Mouse (Mus musculus) stomach, embryonic 14.5 days (tissue): ENCODE data around the gene Ankrd34a. TPM values are rescaled to one million over a fixed set of nuclear protein-coding genes. Genes with fewer than 3 reads are reported as not detected.

Source experiments
- ATAC-seq: fragments of 200-750 bp; cut with Nextera tagmentation; 2 replicates; pipeline ENCODE4 v1.8.0; 2017; ENCODE audit warnings: low read depth, moderate TSS enrichment; ENCODE audit not compliant: insufficient number of reproducible peaks, insufficient read depth, low FRiP score
- H3K27ac ChIP-seq: fragments of 300-500 bp; sonication (generic); 2 replicates; pipeline ENCODE4 v1.5.1; 2014; ENCODE audit warnings: mild to moderate bottlenecking, low read length, moderate library complexity, mixed read lengths
- H3K27me3 ChIP-seq: fragments of 300-500 bp; sonication (generic); 2 replicates; pipeline ENCODE4 v1.6.1; 2014; ENCODE audit warnings: low read length, control low read depth, mixed read lengths; ENCODE audit not compliant: control insufficient read depth, insufficient read depth
- H3K36me3 ChIP-seq: fragments of 300-500 bp; sonication (generic); 2 replicates; pipeline ENCODE4 v1.6.1; 2014; ENCODE audit warnings: mild to moderate bottlenecking, control low read depth, low read length, moderate library complexity, mixed read lengths; ENCODE audit not compliant: control insufficient read depth, insufficient read depth
- H3K4me1 ChIP-seq: fragments of 300-500 bp; sonication (generic); 2 replicates; pipeline ENCODE4 v1.6.1; 2014; ENCODE audit warnings: low read length, control low read depth, mixed read lengths; ENCODE audit not compliant: control insufficient read depth, insufficient read depth
- H3K4me2 ChIP-seq: fragments of 300-500 bp; sonication (generic); replicated peaks from 2 replicates; pipeline ENCODE4 v1.6.1; 2014; ENCODE audit warnings: low read depth, low read length, control low read depth
- H3K4me3 ChIP-seq: fragments of 300-500 bp; sonication (generic); 2 replicates; pipeline ENCODE4 v1.5.1; 2014; ENCODE audit warnings: low read depth, low read length, control low read depth
- H3K9ac ChIP-seq: fragments of 300-500 bp; sonication (generic); replicated peaks from 2 replicates; pipeline ENCODE4 v1.6.1; 2014; ENCODE audit warnings: low read depth, mild to moderate bottlenecking, control low read depth, low read length, moderate library complexity, mixed read lengths
- H3K9me3 ChIP-seq: fragments of 300-500 bp; sonication (generic); 2 replicates; pipeline ENCODE4 v1.6.1; 2016; ENCODE audit warnings: low read depth, low read length, control low read depth; ENCODE audit not compliant: control insufficient read depth
- WGBS: fragments of 180-500 bp; shearing (Covaris S2); extraction: QIAGEN DNeasy Blood & Tissue Kit; methylation state at CpG from one replicate; pipeline ENCODE4 v1.1.7; 2014; 5-methylcytosine and 5-hydroxymethylcytosine counted together
- polyA plus RNA-seq: library from polyadenylated mRNA; unstranded; fragments of >200 nt; fragmentation: Nextera tagmentation; extraction: Ambion mirVana; gene quantifications from 2 replicates; pipeline ENCODE4 v1.2.1, GENCODE M21; 2014

The Ankrd34a gene
- 2.9 and 3.4 TPM in 2 replicates for polyA plus RNA-seq

GRCm38 (mm10) chr3:96596228-96596707, at the start of gene Ankrd34a:
Gene Ankrd34a (plus strand): TSS chr3:96596636.
- Histone ChIP-seq H3K27ac (peak within 1 kb of the TSS; percentile 55; the same call in 1 of the 2 replicates), H3K4me1 (peaks cover 28% of the 10 kb centered on the region; the same call in 1 of the 2 replicates)

GRCm38 (mm10) chr3:96546880-96547279, 49.6 kb upstream of the Ankrd34a start:
- 53% methylated on average over 4 of the region's 4 CpGs for WGBS
- Histone ChIP-seq H3K9me3 (no peaks in the 10 kb centered on the region), H3K27ac (no peak overlapping the region), H3K9ac (no peak overlapping the region), H3K4me2 (no peak overlapping the region), H3K27me3 (no peaks in the 10 kb centered on the region), H3K4me3 (no peak overlapping the region), H3K4me1 (peaks cover 7% of the 10 kb centered on the region; the same call in 1 of the 2 replicates), H3K36me3 (no peaks in the 10 kb centered on the region)
- ATAC-seq: no peak

More at GRCm38 (mm10) chr3:96596228-96596707, at the start of gene Ankrd34a:
- H3K4me3 ChIP-seq: peak within 1 kb of the TSS; percentile 44
- under 1% methylated on average over 22 of the region's 23 CpGs for WGBS
- no peaks in the 10 kb centered on the region for H3K36me3 ChIP-seq
- ATAC-seq: no peak
- peak within 1 kb of the TSS; percentile 82 for H3K4me2 ChIP-seq
- H3K27me3 ChIP-seq: no peaks in the 10 kb centered on the region
- no peaks in the 10 kb centered on the region for H3K9me3 ChIP-seq
- H3K9ac ChIP-seq: peak within 1 kb of the TSS; percentile 46

GRCm38 (mm10) chr3:96547389-96547960, 49.0 kb upstream of the Ankrd34a start:
- H3K4me1 ChIP-seq: peaks cover 8% of the 10 kb centered on the region; the same call in 1 of the 2 replicates
- no peaks in the 10 kb centered on the region for H3K36me3 ChIP-seq
- peak; percentile 42; the same call in 1 of the 2 replicates for ATAC-seq
- H3K27ac ChIP-seq: no peak overlapping the region
- no peaks in the 10 kb centered on the region for H3K27me3 ChIP-seq
- no peak overlapping the region for H3K4me3 ChIP-seq
- H3K4me2 ChIP-seq: 0 out of 2 replicates have a peak overlapping the region, but pooled peaks have one; percentile 8
- 8% methylated on average over 14 of the region's 14 CpGs for WGBS
- no peak overlapping the region for H3K9ac ChIP-seq
- H3K9me3 ChIP-seq: no peaks in the 10 kb centered on the region

GRCm38 (mm10) chr3:96548824-96549223, 47.6 kb upstream of the Ankrd34a start:
- no peak for ATAC-seq
- H3K4me3 ChIP-seq: no peak overlapping the region
- WGBS: 74% methylated on average over 7 of the region's 7 CpGs
- no peaks in the 10 kb centered on the region for H3K36me3 ChIP-seq
- H3K27ac ChIP-seq: no peak overlapping the region
- peaks cover 8% of the 10 kb centered on the region; the same call in 1 of the 2 replicates for H3K4me1 ChIP-seq
- no peak overlapping the region for H3K4me2 ChIP-seq
- H3K9ac ChIP-seq: no peak overlapping the region
- no peaks in the 10 kb centered on the region for H3K9me3 ChIP-seq
- no peaks in the 10 kb centered on the region for H3K27me3 ChIP-seq

GRCm38 (mm10) chr3:96549346-96549745, 47.1 kb upstream of the Ankrd34a start:
- ATAC-seq: no peak
- peaks cover 11% of the 10 kb centered on the region; the same call in 1 of the 2 replicates for H3K4me1 ChIP-seq
- H3K9ac ChIP-seq: no peak overlapping the region
- H3K36me3 ChIP-seq: no peaks in the 10 kb centered on the region
- H3K27ac ChIP-seq: no peak overlapping the region
- no peak overlapping the region for H3K4me2 ChIP-seq
- H3K27me3 ChIP-seq: no peaks in the 10 kb centered on the region
- no peaks in the 10 kb centered on the region for H3K9me3 ChIP-seq
- 69% methylated on average over 5 of the region's 5 CpGs for WGBS
- no peak overlapping the region for H3K4me3 ChIP-seq

GRCm38 (mm10) chr3:96551203-96551602, 45.2 kb upstream of the Ankrd34a start:
- ATAC-seq: no peak
- WGBS: 6% methylated on average over 8 of the region's 8 CpGs
- no peak overlapping the region for H3K4me3 ChIP-seq
- no peak overlapping the region for H3K9ac ChIP-seq
- H3K4me2 ChIP-seq: 0 out of 2 replicates have a peak overlapping the region, but pooled peaks have one; percentile 4
- no peaks in the 10 kb centered on the region for H3K27me3 ChIP-seq
- H3K36me3 ChIP-seq: no peaks in the 10 kb centered on the region
- H3K27ac ChIP-seq: 0 out of 2 replicates have a peak overlapping the region, but pooled peaks have one; percentile 39
- H3K9me3 ChIP-seq: no peaks in the 10 kb centered on the region
- peaks cover 27% of the 10 kb centered on the region for H3K4me1 ChIP-seq

GRCm38 (mm10) chr3:96551890-96552289, 44.5 kb upstream of the Ankrd34a start:
- Histone ChIP-seq H3K27me3 (no peaks in the 10 kb centered on the region), H3K4me3 (no peak overlapping the region), H3K9me3 (no peaks in the 10 kb centered on the region), H3K36me3 (no peaks in the 10 kb centered on the region), H3K4me1 (peaks cover 31% of the 10 kb centered on the region), H3K4me2 (no peak overlapping the region), H3K9ac (no peak overlapping the region), H3K27ac (0 out of 2 replicates have a peak overlapping the region, but pooled peaks have one; percentile 39)
- 47% methylated on average over 7 of the region's 7 CpGs for WGBS
- no peak for ATAC-seq

- Histone ChIP-seq H3K9ac (no peak overlapping the region), H3K4me1 (peaks cover 33% of the 10 kb centered on the region), H3K4me3 (no peak overlapping the region), H3K9me3 (no peaks in the 10 kb centered on the region), H3K27me3 (no peaks in the 10 kb centered on the region), H3K4me2 (no peak overlapping the region), H3K27ac (no peak overlapping the region), H3K36me3 (no peaks in the 10 kb centered on the region)
- 71% methylated on average over 6 of the region's 6 CpGs for WGBS
- no peak for ATAC-seq
Observed at GRCm38 (mm10) chr3:96553601-96554000, 42.8 kb upstream of the Ankrd34a start.
